Mouse (Mus musculus) erythroblast, embryonic 14.5 days (primary cell): Measurements from ENCODE around the gene BC052040. TPM values are rescaled to one million over a fixed set of nuclear protein-coding genes. Genes with fewer than 3 reads are reported as not detected.

Source experiments
- H3K27me3 ChIP-seq: 2 replicates; pipeline ENCODE4 v1.6.1; 2012; ENCODE audit warnings: inconsistent platforms; ENCODE audit not compliant: control insufficient read depth
- H3K36me3 ChIP-seq: 2 replicates; pipeline ENCODE4 v1.6.1; 2012; ENCODE audit warnings: mild to moderate bottlenecking, inconsistent platforms; ENCODE audit not compliant: control insufficient read depth
- H3K4me1 ChIP-seq: 2 replicates; pipeline ENCODE4 v1.6.1; 2012; ENCODE audit warnings: inconsistent platforms; ENCODE audit not compliant: control insufficient read depth
- H3K4me3 ChIP-seq: replicated peaks from 2 replicates; pipeline ENCODE3; 2012; ENCODE audit warnings: moderate library complexity, mild to moderate bottlenecking, inconsistent platforms
- H3K9me3 ChIP-seq: 2 replicates; pipeline ENCODE4 v1.6.1; 2012; ENCODE audit warnings: low read length, inconsistent platforms, mixed read lengths; ENCODE audit not compliant: control insufficient read depth
- GATA1 ChIP-seq: IDR thresholded peaks from 2 replicates; pipeline ENCODE4 v1.6.1; 2012; ENCODE audit warnings: low read length, inconsistent platforms, mixed read lengths
- TAL1 ChIP-seq: IDR thresholded peaks from 3 replicates; pipeline ENCODE4 v1.6.1; 2012; ENCODE audit warnings: low read length, inconsistent platforms, mixed read lengths
- polyA plus RNA-seq: library from polyadenylated mRNA; stranded (reverse); fragments of >175 nt; gene quantifications from 2 replicates; pipeline ENCODE4 v1.2.3, GENCODE M21; 2012

Gene BC052040
- polyA plus RNA-seq, 1 experiment: 0.87 TPM

- H3K27me3 ChIP-seq: no peaks in the 10 kb centered on the region
- H3K4me1 ChIP-seq: peaks cover 2% of the 10 kb centered on the region; the same call in 1 of the 2 replicates
- H3K36me3 ChIP-seq: no peaks in the 10 kb centered on the region
- no peaks in the 10 kb centered on the region for H3K9me3 ChIP-seq
- H3K4me3 ChIP-seq: no peak overlapping the region
- TF ChIP-seq TAL1 (no peak), GATA1 (no peak)
These were observed 15.5 kb downstream of the BC052040 start for GRCm38 (mm10) chr2:115597017-115597416.

GRCm38 (mm10) chr2:115598266-115598665 is 16.8 kb downstream of the BC052040 start:
- H3K9me3 ChIP-seq: no peaks in the 10 kb centered on the region
- no peaks in the 10 kb centered on the region for H3K36me3 ChIP-seq
- no peak overlapping the region for H3K4me3 ChIP-seq
- peaks cover 7% of the 10 kb centered on the region for H3K4me1 ChIP-seq
- no peak for TF ChIP-seq TAL1
- TF ChIP-seq GATA1: no peak
- H3K27me3 ChIP-seq: no peaks in the 10 kb centered on the region

- no peaks in the 10 kb centered on the region for H3K27me3 ChIP-seq
- H3K4me1 ChIP-seq: peaks cover 11% of the 10 kb centered on the region
- H3K36me3 ChIP-seq: no peaks in the 10 kb centered on the region
- no peaks in the 10 kb centered on the region for H3K9me3 ChIP-seq
- TF ChIP-seq GATA1 (no peak), TAL1 (no peak)
- no peak overlapping the region for H3K4me3 ChIP-seq
These were observed 19.2 kb downstream of the BC052040 start for GRCm38 (mm10) chr2:115600724-115601123.

- Histone ChIP-seq H3K9me3 (no peaks in the 10 kb centered on the region), H3K4me3 (no peak overlapping the region), H3K27me3 (no peaks in the 10 kb centered on the region), H3K4me1 (peaks cover 16% of the 10 kb centered on the region), H3K36me3 (no peaks in the 10 kb centered on the region)
- TF ChIP-seq GATA1 (no peak), TAL1 (no peak)
These were observed 19.8 kb downstream of the BC052040 start for GRCm38 (mm10) chr2:115601280-115601679.

- no peak overlapping the region for H3K4me3 ChIP-seq
- TF ChIP-seq TAL1: no peak
- TF ChIP-seq GATA1: no peak
- no peaks in the 10 kb centered on the region for H3K36me3 ChIP-seq
- no peaks in the 10 kb centered on the region for H3K9me3 ChIP-seq
- H3K27me3 ChIP-seq: no peaks in the 10 kb centered on the region
- peaks cover 16% of the 10 kb centered on the region for H3K4me1 ChIP-seq
These were observed 20.6 kb downstream of the BC052040 start for GRCm38 (mm10) chr2:115602116-115602515.

GRCm38 (mm10) chr2:115604132-115604531 is 22.6 kb downstream of the BC052040 start:
- no peak for TF ChIP-seq TAL1
- no peak for TF ChIP-seq GATA1
- Histone ChIP-seq H3K27me3 (no peaks in the 10 kb centered on the region), H3K9me3 (no peaks in the 10 kb centered on the region), H3K4me1 (peaks cover 14% of the 10 kb centered on the region), H3K36me3 (no peaks in the 10 kb centered on the region), H3K4me3 (no peak overlapping the region)

GRCm38 (mm10) chr2:115605829-115606336 is 24.4 kb downstream of the BC052040 start:
- H3K4me3 ChIP-seq: no peak overlapping the region
- TF ChIP-seq GATA1: no peak
- TF ChIP-seq TAL1: no peak

GRCm38 (mm10) chr2:115609020-115609419 is 27.5 kb downstream of the BC052040 start:
- no peak overlapping the region for H3K4me3 ChIP-seq
- H3K36me3 ChIP-seq: no peaks in the 10 kb centered on the region; the same call in 1 of the 2 replicates
- H3K27me3 ChIP-seq: no peaks in the 10 kb centered on the region
- H3K4me1 ChIP-seq: peaks cover 16% of the 10 kb centered on the region
- no peaks in the 10 kb centered on the region for H3K9me3 ChIP-seq
- no peak for TF ChIP-seq TAL1
- no peak for TF ChIP-seq GATA1

More at GRCm38 (mm10) chr2:115605829-115606336, 24.4 kb downstream of the BC052040 start:
- Histone ChIP-seq H3K9me3 (no peaks in the 10 kb centered on the region), H3K27me3 (no peaks in the 10 kb centered on the region), H3K4me1 (peaks cover 23% of the 10 kb centered on the region), H3K36me3 (no peaks in the 10 kb centered on the region; the same call in 1 of the 2 replicates)

GRCm38 (mm10) chr2:115610092-115610491 is 28.6 kb downstream of the BC052040 start:
- TF ChIP-seq TAL1 (no peak), GATA1 (no peak)
- no peak overlapping the region for H3K4me3 ChIP-seq
- H3K36me3 ChIP-seq: no peaks in the 10 kb centered on the region; the same call in 1 of the 2 replicates
- H3K9me3 ChIP-seq: no peaks in the 10 kb centered on the region
- peaks cover 16% of the 10 kb centered on the region for H3K4me1 ChIP-seq
- no peaks in the 10 kb centered on the region for H3K27me3 ChIP-seq

GRCm38 (mm10) chr2:115610503-115610902 is 29.0 kb downstream of the BC052040 start:
- no peak for TF ChIP-seq TAL1
- H3K4me3 ChIP-seq: no peak overlapping the region
- H3K9me3 ChIP-seq: no peaks in the 10 kb centered on the region
- peaks cover 16% of the 10 kb centered on the region for H3K4me1 ChIP-seq
- H3K36me3 ChIP-seq: no peaks in the 10 kb centered on the region; the same call in 1 of the 2 replicates
- no peaks in the 10 kb centered on the region for H3K27me3 ChIP-seq
